Mouse (Mus musculus) liver, adult 2 months (tissue): ENCODE measurements around the gene Sumo2. TPM values are rescaled to one million over a fixed set of nuclear protein-coding genes. Genes with fewer than 3 reads are reported as not detected.
A peak's percentile ranks its signal among the peaks of the same experiment; 100 is the strongest.

Experiments
- DNase-seq: peaks from one replicate; pipeline ENCODE4 v3.0.0-alpha.2; 2011; ENCODE audit warnings: low read depth, low spot score; ENCODE audit errors: extremely low read depth
- H3K27ac ChIP-seq: fragments of 200-500 bp; replicated peaks from 2 replicates; pipeline ENCODE4 v1.5.1; 2012; ENCODE audit warnings: low read depth, mild to moderate bottlenecking, control low read depth, inconsistent platforms, low read length; ENCODE audit not compliant: insufficient read depth
- H3K27me3 ChIP-seq: fragments of 200-500 bp; 2 replicates; pipeline ENCODE4 v1.6.1; 2012; ENCODE audit warnings: mild to moderate bottlenecking, moderate library complexity, low read length, inconsistent platforms; ENCODE audit not compliant: control insufficient read depth, insufficient read depth
- H3K36me3 ChIP-seq: fragments of 200-500 bp; 2 replicates; pipeline ENCODE4 v1.6.1; 2012; ENCODE audit warnings: low read length, inconsistent platforms; ENCODE audit not compliant: control insufficient read depth, insufficient read depth
- H3K4me1 ChIP-seq: fragments of 200-500 bp; 2 replicates; pipeline ENCODE4 v1.6.1; 2011; ENCODE audit warnings: low read length; ENCODE audit not compliant: control insufficient read depth, insufficient read depth
- H3K4me3 ChIP-seq: fragments of 200-500 bp; 2 replicates; pipeline ENCODE4 v1.5.1; 2011; ENCODE audit warnings: low read depth, mild to moderate bottlenecking, control low read depth, low read length, moderate library complexity; ENCODE audit not compliant: insufficient read depth
- H3K79me2 ChIP-seq: fragments of 200-500 bp; 2 replicates; pipeline ENCODE4 v1.6.1; 2012; ENCODE audit warnings: inconsistent platforms, mild to moderate bottlenecking, low read length, moderate library complexity; ENCODE audit not compliant: control insufficient read depth, insufficient read depth
- H3K9ac ChIP-seq: fragments of 200-500 bp; 2 replicates; pipeline ENCODE4 v1.6.1; 2012; ENCODE audit warnings: low read depth, mild to moderate bottlenecking, control low read depth, inconsistent platforms, low read length
- CTCF ChIP-seq: fragments of 200-500 bp; IDR thresholded peaks from 2 replicates; pipeline ENCODE4 v1.5.1; 2011; ENCODE audit warnings: low read depth, low read length, control low read depth
- POLR2A ChIP-seq: fragments of 200-500 bp; IDR thresholded peaks from 2 replicates; pipeline ENCODE4 v1.6.1; 2011; ENCODE audit warnings: low read length, control low read depth; ENCODE audit not compliant: insufficient read depth; ENCODE audit errors: extremely low read depth
- whole genome bisulfite sequencing: fragments of 180-500 bp; shearing (Covaris S2); methylation state at CpG from one replicate; pipeline ENCODE4 v1.1.7; 2018; 5-methylcytosine and 5-hydroxymethylcytosine counted together
- polyA plus RNA-seq: library from polyadenylated mRNA; depleted of rRNA; stranded (reverse); fragments of >200 nt; gene quantifications from 2 replicates; pipeline ENCODE4 v1.2.3, GENCODE M21; 2012
- total RNA-seq: library from RNA; depleted of rRNA; stranded (reverse); fragments of >200 nt; gene quantifications from 2 replicates; pipeline ENCODE4 v1.2.3, GENCODE M21; 2014

Sumo2 gene
- total and polyA plus RNA-seq, 2 experiments: 24.0 to 106 TPM

DNA sequence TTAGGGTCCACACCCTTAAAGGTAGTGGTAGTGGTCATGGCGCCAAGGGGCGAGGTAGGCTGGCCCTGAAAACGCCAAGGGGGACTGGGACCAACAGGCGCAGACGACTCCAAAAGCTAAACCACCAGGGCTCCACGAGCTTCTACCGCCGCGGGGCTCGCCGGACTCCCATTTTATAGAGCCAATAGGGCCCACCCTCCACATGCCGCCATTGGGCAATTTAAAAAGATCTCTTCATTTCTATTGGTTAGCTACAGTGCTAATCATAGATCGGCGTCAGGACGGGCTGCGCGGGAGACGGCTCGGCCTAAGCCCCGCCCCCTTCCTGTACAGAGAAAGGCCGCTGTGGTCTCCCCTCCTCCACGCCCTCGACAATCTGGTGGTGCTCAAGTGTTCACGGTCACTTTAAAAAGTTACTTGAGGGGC lies 21.8 kb downstream of the Sumo2 start, which contains the start of gene Jpt1:
Jpt1 (minus strand) TSS at position 150 of the 426 bp plus-strand sequence.
- peak within 1 kb of the TSS; percentile 96 for H3K9ac ChIP-seq
- H3K4me3 ChIP-seq: peak within 1 kb of the TSS; percentile 92
- under 1% methylated on average over 24 of the region's 24 CpGs for WGBS
- H3K36me3 ChIP-seq: no peaks in the 10 kb centered on the region
- 0 out of 2 replicates have a peak, but pooled peaks cover 3% of the 10 kb centered on the region for H3K79me2 ChIP-seq
- H3K27me3 ChIP-seq: no peaks in the 10 kb centered on the region
- peak within 1 kb of the TSS; percentile 53 for H3K27ac ChIP-seq
- TF ChIP-seq POLR2A (peak; percentile 99), CTCF (no peak)
- peak; percentile 87 for DNase-seq
- peaks cover 10% of the 10 kb centered on the region for H3K4me1 ChIP-seq

- peak overlapping the region; percentile 53 for H3K27ac ChIP-seq
- DNase-seq: no peak
- H3K4me1 ChIP-seq: peaks cover 11% of the 10 kb centered on the region; the same call in 1 of the 2 replicates
- no peaks in the 10 kb centered on the region for H3K36me3 ChIP-seq
- no peaks in the 10 kb centered on the region for H3K27me3 ChIP-seq
- peak overlapping the region; percentile 92 for H3K4me3 ChIP-seq
- H3K79me2 ChIP-seq: 0 out of 2 replicates have a peak, but pooled peaks cover 3% of the 10 kb centered on the region
- TF ChIP-seq POLR2A: no peak
- no peak for TF ChIP-seq CTCF
- peak overlapping the region; percentile 96 for H3K9ac ChIP-seq
- 2% methylated on average over 57 of the region's 57 CpGs for WGBS
Measured at GRCm38 (mm10) chr11:115513271-115514237, 22.5 kb downstream of the Sumo2 start.

GRCm38 (mm10) chr11:115512407-115513183 lies 23.5 kb downstream of the Sumo2 start:
- 64% methylated on average over 8 of the region's 8 CpGs for WGBS
- Histone ChIP-seq H3K79me2 (0 out of 2 replicates have a peak, but pooled peaks cover 3% of the 10 kb centered on the region), H3K4me3 (peak overlapping the region; percentile 92), H3K9ac (no peak overlapping the region), H3K27me3 (no peaks in the 10 kb centered on the region), H3K27ac (peak overlapping the region; percentile 25), H3K4me1 (peaks cover 13% of the 10 kb centered on the region), H3K36me3 (no peaks in the 10 kb centered on the region)
- TF ChIP-seq POLR2A (no peak), CTCF (no peak)
- peak; percentile 31 for DNase-seq

DNA sequence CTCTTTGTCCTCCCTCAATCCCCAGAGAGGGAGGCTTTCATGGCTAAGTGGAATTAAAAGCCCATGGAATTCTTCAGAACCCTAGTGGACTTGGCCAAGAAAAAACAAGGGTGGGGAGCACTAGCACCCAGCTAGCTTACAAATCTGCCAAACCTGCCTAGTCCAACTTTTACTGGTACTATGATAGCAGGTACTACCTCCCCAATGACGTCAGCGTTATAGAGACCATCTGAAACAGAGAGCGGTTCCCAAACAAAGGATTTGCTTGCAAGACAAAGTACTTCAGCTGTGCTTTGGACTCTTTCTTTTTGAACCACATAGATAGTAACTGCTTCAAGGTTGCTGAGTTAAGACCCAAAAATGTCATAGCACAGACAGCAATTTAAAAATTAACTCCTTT lies 24.1 kb downstream of the Sumo2 start:
- Histone ChIP-seq H3K9ac (no peak overlapping the region), H3K27me3 (no peaks in the 10 kb centered on the region), H3K4me3 (no peak overlapping the region), H3K4me1 (peaks cover 13% of the 10 kb centered on the region), H3K36me3 (no peaks in the 10 kb centered on the region), H3K79me2 (peaks cover 5% of the 10 kb centered on the region; the same call in 1 of the 2 replicates), H3K27ac (no peak overlapping the region)
- 62% methylated on average over 3 of the region's 3 CpGs for WGBS
- no peak for DNase-seq
- no peak for TF ChIP-seq CTCF
- no peak for TF ChIP-seq POLR2A

- DNase-seq: no peak
- no peak overlapping the region for H3K9ac ChIP-seq
- H3K27ac ChIP-seq: no peak overlapping the region
- 98% methylated on average over 2 of the region's 2 CpGs for WGBS
- H3K36me3 ChIP-seq: no peaks in the 10 kb centered on the region
- TF ChIP-seq CTCF (no peak), POLR2A (no peak)
- no peak overlapping the region for H3K4me3 ChIP-seq
- H3K4me1 ChIP-seq: peaks cover 13% of the 10 kb centered on the region
- H3K27me3 ChIP-seq: no peaks in the 10 kb centered on the region
- peaks cover 8% of the 10 kb centered on the region; the same call in 1 of the 2 replicates for H3K79me2 ChIP-seq
Measured at GRCm38 (mm10) chr11:115511121-115511520, 25.0 kb downstream of the Sumo2 start.
